Mouse (Mus musculus) intestine, postnatal 0 days (tissue): Measurements from ENCODE around the gene Misp. TPM values are rescaled to one million over a fixed set of nuclear protein-coding genes. Genes with fewer than 3 reads are reported as not detected.

Experiments used
- ATAC-seq: fragments of 200-750 bp; cut with Nextera tagmentation; 2 replicates; pipeline ENCODE4 v1.8.0; 2017; ENCODE audit warnings: mild to moderate bottlenecking, moderate TSS enrichment, moderate library complexity
- H3K27ac ChIP-seq: fragments of 300-500 bp; sonication (generic); 2 replicates; pipeline ENCODE4 v1.5.1; 2014; ENCODE audit warnings: mild to moderate bottlenecking, low read depth, low read length, moderate library complexity
- H3K27me3 ChIP-seq: fragments of 300-500 bp; sonication (generic); replicated peaks from 2 replicates; pipeline ENCODE4 v1.6.1; 2014; ENCODE audit warnings: low read length, mixed read lengths; ENCODE audit not compliant: control insufficient read depth, insufficient read depth
- H3K36me3 ChIP-seq: fragments of 300-500 bp; sonication (generic); 2 replicates; pipeline ENCODE4 v1.6.1; 2014; ENCODE audit warnings: mild to moderate bottlenecking, moderate library complexity; ENCODE audit not compliant: control insufficient read depth, insufficient read depth
- H3K4me1 ChIP-seq: fragments of 300-500 bp; sonication (generic); replicated peaks from 2 replicates; pipeline ENCODE4 v1.6.1; 2014; ENCODE audit warnings: antibody characterized with exemption, low read length, mixed read lengths; ENCODE audit not compliant: control insufficient read depth, insufficient read depth
- H3K4me2 ChIP-seq: fragments of 300-500 bp; sonication (generic); replicated peaks from 2 replicates; pipeline ENCODE4 v1.6.1; 2014; ENCODE audit warnings: low read depth, mild to moderate bottlenecking, moderate library complexity
- H3K4me3 ChIP-seq: fragments of 300-500 bp; sonication (generic); 2 replicates; pipeline ENCODE4 v1.5.1; 2014; ENCODE audit warnings: low read depth, low read length
- H3K9ac ChIP-seq: fragments of 300-500 bp; sonication (generic); 2 replicates; pipeline ENCODE4 v1.6.1; 2014; ENCODE audit warnings: mild to moderate bottlenecking, low read depth, low read length
- H3K9me3 ChIP-seq: fragments of 300-500 bp; sonication (generic); 2 replicates; pipeline ENCODE4 v1.6.1; 2016; ENCODE audit warnings: mixed run types; ENCODE audit not compliant: control insufficient read depth
- CTCF ChIP-seq: sonication (generic); IDR thresholded peaks from 2 replicates; pipeline ENCODE4 v1.5.1; 2016; ENCODE audit warnings: low read depth, mild to moderate bottlenecking, control low read depth, antibody characterized with exemption, moderate library complexity
- WGBS: fragments of 180-500 bp; shearing (Covaris S2); extraction: QIAGEN DNeasy Blood & Tissue Kit; methylation state at CpG from one replicate; pipeline ENCODE4 v1.1.7; 2014; 5-methylcytosine and 5-hydroxymethylcytosine counted together
- polyA plus RNA-seq: library from polyadenylated mRNA; unstranded; fragments of >200 nt; fragmentation: Nextera tagmentation; extraction: Ambion mirVana; gene quantifications from 2 replicates; pipeline ENCODE4 v1.2.1, GENCODE M21; 2015

Gene Misp
- polyA plus RNA-seq, 1 experiment from 2014 or later = 254 TPM

GRCm38 (mm10) chr10:79793051-79793737 is 27.6 kb upstream of the Misp start, which contains the start of gene Palm:
Palm (plus strand) TSS chr10:79793572.
- no peak within 1 kb of the TSS; the same call in 1 of the 2 replicates for H3K27ac ChIP-seq
- WGBS = 5% methylated on average over 47 of the region's 51 CpGs
- peak; percentile 44 for ATAC-seq
- H3K9me3 ChIP-seq = no peaks in the 10 kb centered on the region
- H3K27me3 ChIP-seq = no peaks in the 10 kb centered on the region
- H3K9ac ChIP-seq = peak within 1 kb of the TSS; percentile 66
- H3K4me1 ChIP-seq = no peaks in the 10 kb centered on the region; the same call in 1 of the 2 replicates
- peak within 1 kb of the TSS; percentile 88 for H3K4me2 ChIP-seq
- H3K4me3 ChIP-seq = peak within 1 kb of the TSS; percentile 75
- H3K36me3 ChIP-seq = no peaks in the 10 kb centered on the region
- peak; percentile 86 for TF ChIP-seq CTCF

GRCm38 (mm10) chr10:79793738-79794490 is 26.9 kb upstream of the Misp start:
- no peaks in the 10 kb centered on the region for H3K9me3 ChIP-seq
- peak overlapping the region; percentile 66 for H3K9ac ChIP-seq
- H3K4me1 ChIP-seq = no peaks in the 10 kb centered on the region; the same call in 1 of the 2 replicates
- H3K27ac ChIP-seq = no peak overlapping the region; the same call in 1 of the 2 replicates
- peak overlapping the region; percentile 88 for H3K4me2 ChIP-seq
- TF ChIP-seq CTCF = no peak
- no peaks in the 10 kb centered on the region for H3K36me3 ChIP-seq
- WGBS = 9% methylated on average over 37 of the region's 38 CpGs
- peak; percentile 17; the same call in 1 of the 2 replicates for ATAC-seq
- peak overlapping the region; percentile 75 for H3K4me3 ChIP-seq
- H3K27me3 ChIP-seq = no peaks in the 10 kb centered on the region

- Histone ChIP-seq H3K9ac (peak overlapping the region; percentile 66), H3K4me2 (peak overlapping the region; percentile 88), H3K9me3 (no peaks in the 10 kb centered on the region), H3K27ac (no peak overlapping the region; the same call in 1 of the 2 replicates), H3K4me3 (peak overlapping the region; percentile 75), H3K4me1 (no peaks in the 10 kb centered on the region; the same call in 1 of the 2 replicates), H3K36me3 (no peaks in the 10 kb centered on the region), H3K27me3 (no peaks in the 10 kb centered on the region)
- ATAC-seq = peak; percentile 14; the same call in 1 of the 2 replicates
- WGBS = 14% methylated on average over 10 of the region's 10 CpGs
- TF ChIP-seq CTCF = no peak
Observed at GRCm38 (mm10) chr10:79794491-79794931, 26.3 kb upstream of the Misp start.

GRCm38 (mm10) chr10:79795905-79796304 is 24.9 kb upstream of the Misp start:
- Histone ChIP-seq H3K9me3 (no peaks in the 10 kb centered on the region), H3K4me2 (no peak overlapping the region), H3K9ac (no peak overlapping the region), H3K36me3 (no peaks in the 10 kb centered on the region), H3K27me3 (no peaks in the 10 kb centered on the region), H3K4me3 (no peak overlapping the region), H3K27ac (no peak overlapping the region), H3K4me1 (no peaks in the 10 kb centered on the region; the same call in 1 of the 2 replicates)
- no peak; the same call in 1 of the 2 replicates for TF ChIP-seq CTCF
- no peak for ATAC-seq
- 95% methylated on average over 3 of the region's 3 CpGs for WGBS

GRCm38 (mm10) chr10:79797326-79797725 is 23.5 kb upstream of the Misp start:
- Histone ChIP-seq H3K4me1 (no peaks in the 10 kb centered on the region; the same call in 1 of the 2 replicates), H3K4me3 (no peak overlapping the region), H3K9ac (no peak overlapping the region), H3K4me2 (no peak overlapping the region), H3K27ac (no peak overlapping the region), H3K27me3 (no peaks in the 10 kb centered on the region), H3K9me3 (no peaks in the 10 kb centered on the region), H3K36me3 (no peaks in the 10 kb centered on the region)
- no peak for TF ChIP-seq CTCF
- 35% methylated on average over 15 of the region's 15 CpGs for WGBS
- no peak for ATAC-seq
